Mouse (Mus musculus) CD4-positive, CD25-positive, alpha-beta regulatory T cell, adult 4 months (primary cell): ENCODE data around the gene Akap12. TPM values are rescaled to one million over a fixed set of nuclear protein-coding genes. Genes with fewer than 3 reads are reported as not detected.

ENCODE experiments used
- ATAC-seq: one replicate; pipeline ENCODE4 v1.8.0; 2017
- polyA plus RNA-seq, 2 experiments: library from polyadenylated mRNA; unstranded; fragments of 100-300 nt; shearing (Covaris generic); gene quantifications; one replicate each; pipeline ENCODE4 v1.2.1; 2017

Gene Akap12
- polyA plus RNA-seq, 2 experiments from 2014 or later, result 6.7 to 7.9 TPM

DNA sequence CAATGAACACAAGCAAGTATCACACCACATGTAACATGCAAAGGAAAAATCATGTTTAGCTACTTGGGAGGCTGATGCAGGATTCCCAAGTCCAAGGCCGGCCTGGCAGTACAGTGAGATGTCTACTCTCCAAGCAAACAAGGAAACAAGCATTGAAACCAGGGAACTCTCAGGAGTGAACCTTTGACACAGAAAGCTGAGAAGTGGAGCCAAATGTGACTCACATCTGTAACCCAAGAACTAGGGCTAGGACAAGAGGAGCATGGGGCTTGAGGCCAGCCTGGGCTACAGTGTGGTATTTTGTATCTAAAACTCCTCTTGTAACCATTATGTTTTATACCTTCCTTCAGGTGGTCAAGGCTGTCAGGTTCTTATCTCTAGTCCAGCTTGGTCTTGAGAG, 141.0 kb downstream of the Akap12 start:
- no peak for ATAC-seq

Other genes starting within 250 kb of the Akap12 start
- 10 to 100 TPM; 10.2 to 10.5 TPM for gene Zbtb2, start 121.7 kb downstream of the Akap12 start, polyA plus RNA-seq
- 10 to 100 TPM; 62.6 to 68.9 TPM for gene Rmnd1, start 166.0 kb downstream of the Akap12 start, polyA plus RNA-seq
- 10 to 100 TPM; 30.3 to 41.4 TPM for gene Armt1, start 166.1 kb downstream of the Akap12 start, polyA plus RNA-seq
- under 1 TPM; 0.27 to 0.95 TPM for gene Ccdc170, start 216.1 kb downstream of the Akap12 start, polyA plus RNA-seq